Mouse (Mus musculus) hindbrain, postnatal 0 days (tissue): Measurements from ENCODE around the gene Gid4. TPM values are rescaled to one million over a fixed set of nuclear protein-coding genes. Genes with fewer than 3 reads are reported as not detected.

Experiments used
- ATAC-seq: fragments of 200-750 bp; cut with Nextera tagmentation; 2 replicates; pipeline ENCODE4 v1.8.0; 2017; ENCODE audit warnings: mild to moderate bottlenecking, moderate TSS enrichment, moderate library complexity
- DNase-seq: peaks from one replicate; pipeline ENCODE4 v3.0.0-alpha.2; 2015; ENCODE audit warnings: low spot score
- H3K27ac ChIP-seq: fragments of 300-500 bp; sonication (generic); 2 replicates; pipeline ENCODE4 v1.5.1; 2014; ENCODE audit warnings: mild to moderate bottlenecking
- H3K27me3 ChIP-seq: fragments of 300-500 bp; sonication (generic); 2 replicates; pipeline ENCODE4 v1.6.1; 2014; ENCODE audit warnings: low read length, mixed read lengths; ENCODE audit not compliant: insufficient read depth
- H3K36me3 ChIP-seq: fragments of 300-500 bp; sonication (generic); 2 replicates; pipeline ENCODE4 v1.6.1; 2014; ENCODE audit warnings: low read length, mixed read lengths; ENCODE audit not compliant: insufficient read depth
- H3K4me1 ChIP-seq: fragments of 300-500 bp; sonication (generic); 2 replicates; pipeline ENCODE4 v1.6.1; 2014; ENCODE audit warnings: antibody characterized with exemption, low read length, mixed read lengths; ENCODE audit not compliant: insufficient read depth
- H3K4me2 ChIP-seq: fragments of 300-500 bp; sonication (generic); 2 replicates; pipeline ENCODE4 v1.6.1; 2014; ENCODE audit warnings: low read depth, mild to moderate bottlenecking, low read length, moderate library complexity, mixed read lengths
- H3K4me3 ChIP-seq: fragments of 300-500 bp; sonication (generic); 2 replicates; pipeline ENCODE4 v1.5.1; 2014; ENCODE audit warnings: low read length
- H3K9ac ChIP-seq: fragments of 300-500 bp; sonication (generic); replicated peaks from 2 replicates; pipeline ENCODE4 v1.6.1; 2014; ENCODE audit warnings: mild to moderate bottlenecking, low read length, moderate library complexity, mixed read lengths
- H3K9me3 ChIP-seq: fragments of 300-500 bp; sonication (generic); 2 replicates; pipeline ENCODE4 v1.6.1; 2016; ENCODE audit warnings: low read length, mixed read lengths
- CTCF ChIP-seq: IDR thresholded peaks from 2 replicates; pipeline ENCODE4 v1.5.1; 2016; ENCODE audit warnings: antibody characterized with exemption, control low read depth, low read depth
- WGBS: fragments of 180-500 bp; shearing (Covaris S2); extraction: QIAGEN DNeasy Blood & Tissue Kit; methylation state at CpG from one replicate; pipeline ENCODE4 v1.1.7; 2014; 5-methylcytosine and 5-hydroxymethylcytosine counted together
- polyA plus RNA-seq: library from polyadenylated mRNA; unstranded; fragments of >200 nt; fragmentation: Nextera tagmentation; extraction: Ambion mirVana; gene quantifications from 2 replicates; pipeline ENCODE4 v1.2.1, GENCODE M21; 2015
- total RNA-seq: library from RNA; depleted of rRNA; stranded (reverse); fragments of >200 nt; gene quantifications from 2 replicates; pipeline ENCODE4 v1.2.3, GENCODE M21; 2014; rRNA removed

Gid4 gene
- total and polyA plus RNA-seq, 2 experiments from 2014 or later, result 19.7 to 29.8 TPM

DNA sequence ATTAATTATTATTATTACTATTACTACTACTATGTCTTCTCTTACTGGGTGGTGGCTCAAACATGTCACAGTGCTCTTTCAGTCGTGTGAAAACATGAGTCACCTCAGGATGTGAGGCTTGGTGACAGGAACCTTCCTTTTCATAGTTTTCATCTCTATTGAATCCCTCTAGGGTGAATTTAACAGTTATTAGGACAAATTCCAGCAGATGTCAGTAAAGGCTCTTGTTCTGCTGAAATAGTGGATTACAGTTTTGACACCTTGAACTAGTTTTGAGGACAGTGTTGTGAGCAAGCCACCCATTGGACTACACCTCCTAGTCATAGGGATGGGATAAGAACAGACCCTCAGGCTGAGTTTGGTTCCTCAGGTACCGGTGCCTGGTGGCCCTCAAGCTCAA, 78.7 kb downstream of the Gid4 start:
- Histone ChIP-seq H3K4me2 (no peak overlapping the region), H3K4me1 (no peaks in the 10 kb centered on the region), H3K27ac (no peak overlapping the region), H3K4me3 (no peak overlapping the region), H3K9me3 (no peaks in the 10 kb centered on the region), H3K36me3 (no peaks in the 10 kb centered on the region), H3K27me3 (no peaks in the 10 kb centered on the region), H3K9ac (no peak overlapping the region)
- DNase-seq (peak; percentile 14), ATAC-seq (peak; percentile 24; the same call in 1 of the 2 replicates)
- WGBS, result 66% methylated on average over 2 of the region's 2 CpGs
- peak; percentile 22; the same call in 1 of the 2 replicates for TF ChIP-seq CTCF

Other genes starting within 250 kb of the Gid4 start
- gene Srebf1, start 194.6 kb upstream of the Gid4 start, total RNA-seq, result 163 and 169 TPM in 2 replicates
- gene Srebf1, start 194.6 kb upstream of the Gid4 start, polyA plus RNA-seq, result 50.6 and 59.5 TPM in 2 replicates
- gene Tom1l2, start 64.2 kb upstream of the Gid4 start, total RNA-seq, result 109 and 124 TPM in 2 replicates
- 44.7 and 48.2 TPM in 2 replicates for gene Tom1l2, start 64.2 kb upstream of the Gid4 start, polyA plus RNA-seq
- gene Drc3, start 63.8 kb upstream of the Gid4 start, total RNA-seq, result 8.4 and 12.4 TPM in 2 replicates
- 6.8 and 7.9 TPM in 2 replicates for gene Drc3, start 63.8 kb upstream of the Gid4 start, polyA plus RNA-seq
- 29.2 and 63.4 TPM in 2 replicates for gene Atpaf2, start 1.3 kb downstream of the Gid4 start, total RNA-seq
- 45.8 and 48.4 TPM in 2 replicates for gene Atpaf2, start 1.3 kb downstream of the Gid4 start, polyA plus RNA-seq
- gene Drg2, start 37.4 kb downstream of the Gid4 start, total RNA-seq, result 93.9 and 103 TPM in 2 replicates
- 82.2 and 85.1 TPM in 2 replicates for gene Drg2, start 37.4 kb downstream of the Gid4 start, polyA plus RNA-seq
- gene Myo15, start 52.2 kb downstream of the Gid4 start, total RNA-seq, result 0.25 and 0.31 TPM in 2 replicates
- 0.30 and 0.35 TPM in 2 replicates for gene Myo15, start 52.2 kb downstream of the Gid4 start, polyA plus RNA-seq
- 34.1 and 42.4 TPM in 2 replicates for gene Alkbh5, start 119.2 kb downstream of the Gid4 start, total RNA-seq
- gene Alkbh5, start 119.2 kb downstream of the Gid4 start, polyA plus RNA-seq, result 23.1 and 23.6 TPM in 2 replicates